Mouse (Mus musculus) lung, postnatal 0 days (tissue): Measurements from ENCODE around the gene Gstm4. TPM values are rescaled to one million over a fixed set of nuclear protein-coding genes. Genes with fewer than 3 reads are reported as not detected.
"Not testable (repeated sequence)": the region's sequence is repeated elsewhere in the genome, so short reads cannot be mapped to it uniquely, and the experiment has no call there.

Experiments
- ATAC-seq: fragments of 200-750 bp; cut with Nextera tagmentation; 2 replicates; pipeline ENCODE4 v1.8.0; 2017; ENCODE audit warnings: moderate library complexity
- DNase-seq: peaks from one replicate; pipeline ENCODE4 v3.0.0-alpha.2; 2016; ENCODE audit warnings: low spot score
- H3K27ac ChIP-seq: fragments of 300-500 bp; sonication (generic); 2 replicates; pipeline ENCODE4 v1.5.1; 2014; ENCODE audit warnings: antibody characterized with exemption, mild to moderate bottlenecking, low read length, mixed read lengths
- H3K27me3 ChIP-seq: fragments of 300-500 bp; sonication (generic); replicated peaks from 2 replicates; pipeline ENCODE4 v1.6.1; 2014; ENCODE audit warnings: low read length, mixed read lengths; ENCODE audit not compliant: insufficient read depth
- H3K36me3 ChIP-seq: fragments of 300-500 bp; sonication (generic); 2 replicates; pipeline ENCODE4 v1.6.1; 2014; ENCODE audit warnings: low read length, mixed read lengths; ENCODE audit not compliant: insufficient read depth
- H3K4me1 ChIP-seq: fragments of 300-500 bp; sonication (generic); 2 replicates; pipeline ENCODE4 v1.6.1; 2014; ENCODE audit warnings: antibody characterized with exemption, low read depth, low read length, mixed read lengths; ENCODE audit not compliant: insufficient read depth
- H3K4me2 ChIP-seq: fragments of 300-500 bp; sonication (generic); replicated peaks from 2 replicates; pipeline ENCODE4 v1.6.1; 2014; ENCODE audit warnings: low read depth, mild to moderate bottlenecking, low read length, moderate library complexity, mixed read lengths
- H3K4me3 ChIP-seq: fragments of 300-500 bp; sonication (generic); 2 replicates; pipeline ENCODE4 v1.5.1; 2014; ENCODE audit warnings: low read depth, low read length
- H3K9ac ChIP-seq: fragments of 300-500 bp; sonication (generic); replicated peaks from 2 replicates; pipeline ENCODE4 v1.6.1; 2014; ENCODE audit warnings: low read depth, mild to moderate bottlenecking
- H3K9me3 ChIP-seq: fragments of 300-500 bp; sonication (generic); 2 replicates; pipeline ENCODE4 v1.6.1; 2016; ENCODE audit warnings: low read length, mixed read lengths
- CTCF ChIP-seq: IDR thresholded peaks from 2 replicates; pipeline ENCODE4 v1.5.1; 2016; ENCODE audit warnings: antibody characterized with exemption, mild to moderate bottlenecking
- EP300 ChIP-seq: IDR thresholded peaks from 2 replicates; pipeline ENCODE4 v1.6.1; 2016; ENCODE audit warnings: antibody characterized with exemption, mild to moderate bottlenecking, control low read depth
- WGBS: fragments of 180-500 bp; shearing (Covaris S2); extraction: QIAGEN DNeasy Blood & Tissue Kit; methylation state at CpG from one replicate; pipeline ENCODE4 v1.1.7; 2014; 5-methylcytosine and 5-hydroxymethylcytosine counted together
- polyA plus RNA-seq: library from polyadenylated mRNA; unstranded; fragments of >200 nt; fragmentation: Nextera tagmentation; extraction: Ambion mirVana; gene quantifications from 2 replicates; pipeline ENCODE4 v1.2.1, GENCODE M21; 2015

Gstm4 gene
- polyA plus RNA-seq, 1 experiment from 2014 or later: 13.4 TPM

DNA sequence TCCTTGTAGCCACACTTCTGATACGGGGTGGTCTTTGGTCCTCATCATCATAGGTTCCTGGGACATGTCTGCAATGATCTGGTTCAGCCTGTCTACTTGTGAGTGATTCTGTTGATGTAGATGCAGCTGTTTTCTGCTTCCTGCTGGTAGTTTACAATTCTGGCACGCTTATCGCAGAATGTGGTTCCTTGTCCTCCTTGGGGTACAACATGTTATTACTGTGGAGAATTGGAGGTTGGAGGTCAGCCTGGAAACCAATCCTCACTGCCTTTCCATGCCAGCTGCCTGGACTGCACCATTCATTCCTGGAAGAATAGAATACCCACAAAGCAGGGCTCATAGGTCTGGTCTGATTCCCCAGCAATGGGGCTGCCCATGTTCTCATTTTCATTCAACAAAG is 45.2 kb downstream of the Gstm4 start:
- ATAC-seq (no peak), DNase-seq (no peak)
- no peak for TF ChIP-seq EP300
- no peak for TF ChIP-seq CTCF
- Histone ChIP-seq H3K4me3 (no peak overlapping the region), H3K36me3 (no peaks in the 10 kb centered on the region), H3K4me2 (no peak overlapping the region), H3K27ac (no peak overlapping the region), H3K9me3 (no peaks in the 10 kb centered on the region), H3K4me1 (no peaks in the 10 kb centered on the region), H3K9ac (no peak overlapping the region), H3K27me3 (no peaks in the 10 kb centered on the region)
- 52% methylated on average over 3 of the region's 3 CpGs for WGBS

DNA sequence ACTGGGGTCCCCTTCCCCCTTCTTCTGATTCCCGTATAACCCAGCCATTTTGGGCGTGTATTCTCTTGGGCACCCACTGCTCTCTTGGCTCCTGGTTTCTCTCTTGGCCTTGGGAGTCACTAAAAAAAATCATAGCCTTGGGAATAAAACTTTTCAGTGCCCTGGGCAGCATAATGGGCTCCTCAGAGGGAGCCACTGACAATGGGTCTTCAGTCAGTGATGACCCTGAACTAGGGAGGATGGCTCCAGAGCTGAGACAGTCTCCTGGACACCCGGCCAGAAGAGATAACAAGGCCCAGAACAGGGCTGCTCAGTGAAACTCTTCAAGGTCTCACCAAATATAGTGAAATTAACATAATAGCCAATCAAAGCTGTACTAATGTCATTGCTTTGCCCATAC is 46.1 kb downstream of the Gstm4 start:
- no peak for TF ChIP-seq CTCF
- no peak for TF ChIP-seq EP300
- ATAC-seq (no peak), DNase-seq (no peak)
- H3K4me3 ChIP-seq: no peak overlapping the region
- no peaks in the 10 kb centered on the region for H3K27me3 ChIP-seq
- H3K4me1 ChIP-seq: no peaks in the 10 kb centered on the region
- H3K27ac ChIP-seq: no peak overlapping the region
- WGBS: 88% methylated on average over 3 of the region's 3 CpGs
- H3K9ac ChIP-seq: no peak overlapping the region
- H3K36me3 ChIP-seq: no peaks in the 10 kb centered on the region
- H3K9me3 ChIP-seq: no peaks in the 10 kb centered on the region
- no peak overlapping the region for H3K4me2 ChIP-seq

DNA sequence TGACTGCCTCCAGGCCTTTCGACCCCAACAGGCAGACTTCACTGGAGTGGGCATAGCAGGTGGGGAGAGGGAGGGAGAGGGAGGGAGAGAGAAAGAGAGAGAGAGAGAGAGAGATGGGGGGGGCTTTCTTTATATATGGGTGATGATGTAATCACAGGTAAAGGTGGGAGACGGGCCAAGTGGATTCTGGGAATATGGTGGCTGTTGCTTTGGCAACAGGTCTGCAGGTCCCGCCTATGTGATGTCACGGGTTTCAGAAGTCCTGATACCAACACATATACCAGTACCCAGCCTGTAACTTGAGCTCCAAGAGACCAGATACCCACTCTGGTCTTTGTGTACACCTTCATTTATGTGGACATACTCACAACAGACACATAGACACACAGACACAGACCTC is 48.1 kb downstream of the Gstm4 start:
- no peaks in the 10 kb centered on the region for H3K9me3 ChIP-seq
- WGBS: 92% methylated on average over 4 of the region's 4 CpGs
- no peaks in the 10 kb centered on the region for H3K4me1 ChIP-seq
- H3K36me3 ChIP-seq: no peaks in the 10 kb centered on the region
- ATAC-seq (no peak), DNase-seq (no peak)
- H3K27ac ChIP-seq: no peak overlapping the region
- no peak overlapping the region for H3K4me2 ChIP-seq
- H3K9ac ChIP-seq: no peak overlapping the region
- no peak overlapping the region for H3K4me3 ChIP-seq
- no peaks in the 10 kb centered on the region for H3K27me3 ChIP-seq
- no peak for TF ChIP-seq CTCF
- TF ChIP-seq EP300: no peak

DNA sequence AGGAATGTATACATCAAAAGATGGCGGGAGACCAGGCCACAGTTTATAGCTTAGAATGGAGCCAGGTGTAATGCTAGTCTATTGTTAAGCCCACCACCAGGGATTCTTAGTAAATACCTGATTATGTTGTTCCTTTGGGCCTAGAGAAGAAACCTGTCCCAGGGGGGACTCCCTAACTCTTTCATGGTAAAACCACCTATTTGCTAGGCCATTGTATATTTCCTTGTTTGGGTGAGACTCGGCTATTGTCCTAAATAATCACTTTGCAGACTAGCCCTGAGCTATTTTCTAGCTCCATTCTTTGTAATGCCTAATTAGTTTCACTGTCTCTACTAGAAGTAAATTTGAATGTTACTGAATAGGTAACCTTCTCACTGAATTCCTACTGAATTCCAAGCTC is 48.7 kb downstream of the Gstm4 start:
- 73% methylated on average over 2 of the region's 2 CpGs for WGBS
- not testable (repeated sequence) for H3K4me2 ChIP-seq, DNase-seq, H3K9me3 ChIP-seq, H3K27ac ChIP-seq, H3K4me3 ChIP-seq, H3K9ac ChIP-seq, ATAC-seq, H3K4me1 ChIP-seq, H3K27me3 ChIP-seq, H3K36me3 ChIP-seq

Other genes starting within 250 kb of the Gstm4 start
- gene Eps8l3, start 167.7 kb downstream of the Gstm4 start, polyA plus RNA-seq: not detected in 2 replicates
- gene Gstm5, start 149.1 kb downstream of the Gstm4 start, polyA plus RNA-seq: 47.2 and 50.4 TPM in 2 replicates
- gene Gstm7, start 113.1 kb downstream of the Gstm4 start, polyA plus RNA-seq: 5.6 and 6.5 TPM in 2 replicates
- 3.6 and 4.1 TPM in 2 replicates for gene Gstm6, start 101.1 kb downstream of the Gstm4 start, polyA plus RNA-seq
- gene Gstm3, start 75.6 kb downstream of the Gstm4 start, polyA plus RNA-seq: 0.27 and 0.40 TPM in 2 replicates
- gene Gstm2, start 58.4 kb downstream of the Gstm4 start, polyA plus RNA-seq: 129 and 132 TPM in 2 replicates
- gene Gstm1, start 26.9 kb downstream of the Gstm4 start, polyA plus RNA-seq: 230 and 249 TPM in 2 replicates
- gene Ampd2, start 41.8 kb upstream of the Gstm4 start, polyA plus RNA-seq: 11.6 and 12.6 TPM in 2 replicates
- 0.33 and 0.45 TPM in 2 replicates for gene Gnat2, start 47.9 kb upstream of the Gstm4 start, polyA plus RNA-seq
- 87.4 and 96.3 TPM in 2 replicates for gene Gnai3, start 101.3 kb upstream of the Gstm4 start, polyA plus RNA-seq
- not detected in 2 replicates for gene Gpr61, start 110.0 kb upstream of the Gstm4 start, polyA plus RNA-seq
- gene Amigo1, start 141.4 kb upstream of the Gstm4 start, polyA plus RNA-seq: 4.6 TPM in 2 replicates
- gene Cyb561d1, start 156.3 kb upstream of the Gstm4 start, polyA plus RNA-seq: 4.8 and 4.9 TPM in 2 replicates
- gene Atxn7l2, start 166.0 kb upstream of the Gstm4 start, polyA plus RNA-seq: 6.1 and 6.7 TPM in 2 replicates
- not detected in 2 replicates for gene Sypl2, start 181.8 kb upstream of the Gstm4 start, polyA plus RNA-seq
- 156 and 163 TPM in 2 replicates for gene Psma5, start 212.0 kb upstream of the Gstm4 start, polyA plus RNA-seq
- gene Sort1, start 239.2 kb upstream of the Gstm4 start, polyA plus RNA-seq: 30.8 and 34.2 TPM in 2 replicates